Mouse (Mus musculus): Measurements from ENCODE around the gene Mafg.

- TF ChIP-seq EP300 (IDR thresholded peaks at IDR 0.05; ENCODE audit: low read depth in 1 of 2, low read length in 2 of 2) (no peak), USF2 (IDR thresholded peaks at IDR 0.05; ENCODE audit: borderline replicate concordance in 1 of 2, insufficient read depth in 1 of 2, low read depth in 1 of 2, low read length in 2 of 2) (no peak), POLR2A (IDR thresholded peaks at IDR 0.05; ENCODE audit: control insufficient read depth in 1 of 2, insufficient read depth in 1 of 2, low read depth in 1 of 2, low read length in 2 of 2, poor library complexity in 1 of 2) (peak; percentile 71 to 79), TCF12 (IDR thresholded peaks at IDR 0.05; ENCODE audit: low read depth, low read length) (no peak), ZC3H11A (IDR thresholded peaks at IDR 0.05; ENCODE audit: low read depth, low read length) (no peak), MAFK (IDR thresholded peaks at IDR 0.05; ENCODE audit: borderline replicate concordance, low read depth, low read length) (no peak)
These were observed 10.2 kb upstream of the Mafg start, which contains the start of gene Pycr1 for GRCm38 (mm10) chr11:120643601-120643987.
